Mouse (Mus musculus): Measurements from ENCODE around the gene Pih1d1. TPM values are rescaled to one million over a fixed set of nuclear protein-coding genes. Genes with fewer than 3 reads are reported as not detected.
"Not testable (repeated sequence)": the region's sequence is repeated elsewhere in the genome, so short reads cannot be mapped to it uniquely, and the experiment has no call there.

Gene Pih1d1
- 42.3 and 42.8 TPM in 2 replicates for polyA plus RNA-seq (2015; fragmentation: Nextera tagmentation; extraction: Ambion mirVana)

GRCm38 (mm10) chr7:45154096-45154992 lies at the start of gene Pih1d1, which contains the start of gene Aldh16a1:
TSS of gene Pih1d1 (plus strand) at chr7:45154303.
TSS of gene Aldh16a1 (minus strand) at chr7:45154584.
- Histone ChIP-seq H3K4me1 (ENCODE audit: control insufficient read depth, low read depth, low read length) (peaks cover 6% of the 10 kb centered on the region), H3K9ac (ENCODE audit: low read depth, low read length) (peak within 1 kb of the TSS; percentile 84), H3K4me3 (ENCODE audit: low read depth, low read length) (peak within 1 kb of the TSS; percentile 76), H3K4me2 (ENCODE audit: low read depth, low read length) (peak within 1 kb of the TSS; percentile 85), H3K9me3 (replicated peaks; ENCODE audit: control insufficient read depth, low read length) (no peaks in the 10 kb centered on the region), H3K36me3 (ENCODE audit: control insufficient read depth, insufficient read depth) (no peaks in the 10 kb centered on the region), H3K27ac (ENCODE audit: low read length) (peak within 1 kb of the TSS; percentile 94), H3K27me3 (ENCODE audit: control insufficient read depth, insufficient read depth, low read depth, low read length) (no peaks in the 10 kb centered on the region)
- 1% methylated on average over 66 of the region's 69 CpGs for WGBS (ENCODE audit: insufficient replicate concordance)
- peak; percentile 95 for ATAC-seq (ENCODE audit: low read depth)

- no peak overlapping the region for H3K4me2 ChIP-seq (ENCODE audit: low read depth, low read length)
- no peak overlapping the region for H3K9ac ChIP-seq (ENCODE audit: low read depth, low read length)
- no peaks in the 10 kb centered on the region for H3K9me3 ChIP-seq (replicated peaks; ENCODE audit: control insufficient read depth, low read length)
- H3K4me1 ChIP-seq (ENCODE audit: control insufficient read depth, low read depth, low read length) = peaks cover 8% of the 10 kb centered on the region
- no peaks in the 10 kb centered on the region for H3K36me3 ChIP-seq (ENCODE audit: control insufficient read depth, insufficient read depth)
- no peak for ATAC-seq (ENCODE audit: low read depth)
- H3K4me3 ChIP-seq (ENCODE audit: low read depth, low read length) = no peak overlapping the region
- H3K27me3 ChIP-seq (ENCODE audit: control insufficient read depth, insufficient read depth, low read depth, low read length) = no peaks in the 10 kb centered on the region
- no peak overlapping the region for H3K27ac ChIP-seq (ENCODE audit: low read length)
- 53% methylated on average over 5 of the region's 5 CpGs for WGBS (ENCODE audit: insufficient replicate concordance)
Observed at GRCm38 (mm10) chr7:45104941-45105340, 49.2 kb upstream of the Pih1d1 start.

GRCm38 (mm10) chr7:45105491-45105890 lies 48.6 kb upstream of the Pih1d1 start:
- H3K4me1 ChIP-seq (ENCODE audit: control insufficient read depth, low read depth, low read length) = peaks cover 8% of the 10 kb centered on the region
- no peaks in the 10 kb centered on the region for H3K27me3 ChIP-seq (ENCODE audit: control insufficient read depth, insufficient read depth, low read depth, low read length)
- ATAC-seq (ENCODE audit: low read depth) = no peak
- no peak overlapping the region for H3K4me2 ChIP-seq (ENCODE audit: low read depth, low read length)
- no peak overlapping the region for H3K27ac ChIP-seq (ENCODE audit: low read length)
- no peak overlapping the region for H3K4me3 ChIP-seq (ENCODE audit: low read depth, low read length)
- no peak overlapping the region for H3K9ac ChIP-seq (ENCODE audit: low read depth, low read length)
- H3K36me3 ChIP-seq (ENCODE audit: control insufficient read depth, insufficient read depth) = no peaks in the 10 kb centered on the region
- WGBS (ENCODE audit: insufficient replicate concordance) = 68% methylated on average over 8 of the region's 8 CpGs
- no peaks in the 10 kb centered on the region for H3K9me3 ChIP-seq (replicated peaks; ENCODE audit: control insufficient read depth, low read length)

GRCm38 (mm10) chr7:45106441-45106840 lies 47.7 kb upstream of the Pih1d1 start:
- H3K9me3 ChIP-seq (replicated peaks; ENCODE audit: control insufficient read depth, low read length) = no peaks in the 10 kb centered on the region
- H3K4me1 ChIP-seq (ENCODE audit: control insufficient read depth, low read depth, low read length) = peaks cover 8% of the 10 kb centered on the region
- H3K4me2 ChIP-seq (ENCODE audit: low read depth, low read length) = no peak overlapping the region
- 56% methylated on average over 6 of the region's 6 CpGs for WGBS (ENCODE audit: insufficient replicate concordance)
- H3K27me3 ChIP-seq (ENCODE audit: control insufficient read depth, insufficient read depth, low read depth, low read length) = no peaks in the 10 kb centered on the region
- no peak overlapping the region for H3K27ac ChIP-seq (ENCODE audit: low read length)
- no peak overlapping the region for H3K9ac ChIP-seq (ENCODE audit: low read depth, low read length)
- no peak overlapping the region for H3K4me3 ChIP-seq (ENCODE audit: low read depth, low read length)
- ATAC-seq (ENCODE audit: low read depth) = no peak
- no peaks in the 10 kb centered on the region for H3K36me3 ChIP-seq (ENCODE audit: control insufficient read depth, insufficient read depth)

- no peak for ATAC-seq (ENCODE audit: low read depth)
Observed at GRCm38 (mm10) chr7:45107052-45107645, 47.0 kb upstream of the Pih1d1 start.

GRCm38 (mm10) chr7:45110089-45110488 lies 44.0 kb upstream of the Pih1d1 start:
- 64% methylated on average over 4 of the region's 4 CpGs for WGBS (ENCODE audit: insufficient replicate concordance)
- not testable (repeated sequence) for ATAC-seq (ENCODE audit: low read depth); H3K9ac ChIP-seq (ENCODE audit: low read depth, low read length); H3K27ac ChIP-seq (ENCODE audit: low read length); H3K27me3 ChIP-seq (ENCODE audit: control insufficient read depth, insufficient read depth, low read depth, low read length); H3K4me2 ChIP-seq (ENCODE audit: low read depth, low read length); H3K36me3 ChIP-seq (ENCODE audit: control insufficient read depth, insufficient read depth); H3K4me3 ChIP-seq (ENCODE audit: low read depth, low read length); H3K9me3 ChIP-seq (replicated peaks; ENCODE audit: control insufficient read depth, low read length)
- H3K4me1 ChIP-seq (ENCODE audit: control insufficient read depth, low read depth, low read length) = peaks cover 17% of the 10 kb centered on the region

More at GRCm38 (mm10) chr7:45107052-45107645, 47.0 kb upstream of the Pih1d1 start:
- no peak overlapping the region for H3K27ac ChIP-seq (ENCODE audit: low read length)
- H3K9me3 ChIP-seq (replicated peaks; ENCODE audit: control insufficient read depth, low read length) = no peaks in the 10 kb centered on the region
- H3K4me1 ChIP-seq (ENCODE audit: control insufficient read depth, low read depth, low read length) = peaks cover 8% of the 10 kb centered on the region
- 25% methylated on average over 5 of the region's 5 CpGs for WGBS (ENCODE audit: insufficient replicate concordance)
- no peak overlapping the region for H3K4me2 ChIP-seq (ENCODE audit: low read depth, low read length)
- no peak overlapping the region for H3K9ac ChIP-seq (ENCODE audit: low read depth, low read length)
- no peaks in the 10 kb centered on the region for H3K27me3 ChIP-seq (ENCODE audit: control insufficient read depth, insufficient read depth, low read depth, low read length)
- H3K4me3 ChIP-seq (ENCODE audit: low read depth, low read length) = no peak overlapping the region
- H3K36me3 ChIP-seq (ENCODE audit: control insufficient read depth, insufficient read depth) = no peaks in the 10 kb centered on the region

GRCm38 (mm10) chr7:45111940-45112339 lies 42.2 kb upstream of the Pih1d1 start:
- ATAC-seq (ENCODE audit: low read depth) = no peak
- WGBS (ENCODE audit: insufficient replicate concordance) = 51% methylated on average over 2 of the region's 2 CpGs
- H3K36me3 ChIP-seq (ENCODE audit: control insufficient read depth, insufficient read depth) = no peaks in the 10 kb centered on the region
- H3K27ac ChIP-seq (ENCODE audit: low read length) = no peak overlapping the region
- no peak overlapping the region for H3K4me3 ChIP-seq (ENCODE audit: low read depth, low read length)
- no peaks in the 10 kb centered on the region for H3K9me3 ChIP-seq (replicated peaks; ENCODE audit: control insufficient read depth, low read length)
- no peaks in the 10 kb centered on the region for H3K27me3 ChIP-seq (ENCODE audit: control insufficient read depth, insufficient read depth, low read depth, low read length)
- no peak overlapping the region for H3K4me2 ChIP-seq (ENCODE audit: low read depth, low read length)
- H3K4me1 ChIP-seq (ENCODE audit: control insufficient read depth, low read depth, low read length) = peaks cover 17% of the 10 kb centered on the region
- no peak overlapping the region for H3K9ac ChIP-seq (ENCODE audit: low read depth, low read length)

GRCm38 (mm10) chr7:45112529-45112928 lies 41.6 kb upstream of the Pih1d1 start:
- H3K27ac ChIP-seq (ENCODE audit: low read length) = no peak overlapping the region
- ATAC-seq (ENCODE audit: low read depth) = no peak
- H3K4me1 ChIP-seq (ENCODE audit: control insufficient read depth, low read depth, low read length) = peaks cover 17% of the 10 kb centered on the region
- no peaks in the 10 kb centered on the region for H3K36me3 ChIP-seq (ENCODE audit: control insufficient read depth, insufficient read depth)
- no peaks in the 10 kb centered on the region for H3K9me3 ChIP-seq (replicated peaks; ENCODE audit: control insufficient read depth, low read length)
- 22% methylated on average over 3 of the region's 3 CpGs for WGBS (ENCODE audit: insufficient replicate concordance)
- no peaks in the 10 kb centered on the region for H3K27me3 ChIP-seq (ENCODE audit: control insufficient read depth, insufficient read depth, low read depth, low read length)
- no peak overlapping the region for H3K4me2 ChIP-seq (ENCODE audit: low read depth, low read length)
- H3K9ac ChIP-seq (ENCODE audit: low read depth, low read length) = no peak overlapping the region
- no peak overlapping the region for H3K4me3 ChIP-seq (ENCODE audit: low read depth, low read length)

- WGBS (ENCODE audit: insufficient replicate concordance) = 21% methylated on average over 2 of the region's 2 CpGs
- no peaks in the 10 kb centered on the region for H3K36me3 ChIP-seq (ENCODE audit: control insufficient read depth, insufficient read depth)
- ATAC-seq (ENCODE audit: low read depth) = 0 out of 2 replicates have a peak, but pooled peaks have one; percentile 24
- no peaks in the 10 kb centered on the region for H3K9me3 ChIP-seq (replicated peaks; ENCODE audit: control insufficient read depth, low read length)
- no peaks in the 10 kb centered on the region for H3K27me3 ChIP-seq (ENCODE audit: control insufficient read depth, insufficient read depth, low read depth, low read length)
- no peak overlapping the region for H3K27ac ChIP-seq (ENCODE audit: low read length)
- peaks cover 17% of the 10 kb centered on the region for H3K4me1 ChIP-seq (ENCODE audit: control insufficient read depth, low read depth, low read length)
- H3K9ac ChIP-seq (ENCODE audit: low read depth, low read length) = no peak overlapping the region
- H3K4me2 ChIP-seq (ENCODE audit: low read depth, low read length) = no peak overlapping the region
- H3K4me3 ChIP-seq (ENCODE audit: low read depth, low read length) = no peak overlapping the region
Observed at GRCm38 (mm10) chr7:45113476-45113875, 40.6 kb upstream of the Pih1d1 start.
